Mouse (Mus musculus) lung, postnatal 25 days (tissue): Measurements from ENCODE around the gene Ctrb1.

ENCODE experiments used
- DNase-seq: peaks from one replicate; pipeline ENCODE4 v3.0.0; 2022; ENCODE audit warnings: low spot score

Gene Ctrb1

GRCm38 (mm10) chr8:111690960-111691445 lies at the start of gene Ctrb1:
Gene Ctrb1 (minus strand): TSS chr8:111691010.
- DNase-seq: no peak

DNA sequence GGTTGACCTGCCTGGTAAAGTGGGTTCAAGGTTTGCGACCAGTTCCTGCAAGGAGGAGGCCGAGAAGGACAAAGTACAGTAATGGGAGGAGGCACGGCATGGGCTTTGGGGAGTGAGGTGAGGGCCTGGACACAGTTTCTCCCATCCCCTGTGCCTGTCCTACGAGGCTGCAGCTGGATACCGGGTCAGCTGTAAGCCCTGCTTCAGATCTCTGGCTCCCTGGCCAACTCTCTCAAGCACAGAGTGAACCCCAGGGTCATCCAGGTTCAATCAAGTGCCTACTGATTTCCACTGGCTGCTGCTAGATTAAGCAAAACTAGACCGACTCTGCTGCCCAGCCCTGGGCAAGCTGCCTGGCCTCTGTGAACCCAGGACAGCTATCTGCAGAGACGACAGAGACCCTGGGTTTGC lies 49.5 kb upstream of the Ctrb1 start:
- no peak for DNase-seq

DNA sequence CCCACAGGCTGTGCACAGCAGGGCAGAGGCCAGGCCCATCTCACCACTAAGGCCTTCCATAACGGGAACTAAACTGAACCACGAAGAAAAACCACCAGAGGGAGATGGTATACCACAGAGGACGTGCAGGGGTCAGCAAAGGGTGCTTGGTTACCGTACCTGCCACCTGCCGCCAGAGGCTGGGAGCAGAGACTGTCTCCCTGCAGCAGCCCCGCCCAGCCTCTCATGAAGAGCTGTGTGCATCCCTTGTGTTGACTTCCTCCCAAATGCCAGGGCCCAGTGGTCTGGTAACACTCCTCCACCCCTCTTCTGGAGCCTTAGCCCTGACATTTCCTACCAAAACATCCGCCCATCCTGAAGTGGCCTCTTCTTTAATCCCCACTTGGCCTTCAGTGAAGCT lies 48.8 kb upstream of the Ctrb1 start:
- DNase-seq: no peak

- DNase-seq: no peak
Measured at GRCm38 (mm10) chr8:111738867-111739266, 48.1 kb upstream of the Ctrb1 start.

DNA sequence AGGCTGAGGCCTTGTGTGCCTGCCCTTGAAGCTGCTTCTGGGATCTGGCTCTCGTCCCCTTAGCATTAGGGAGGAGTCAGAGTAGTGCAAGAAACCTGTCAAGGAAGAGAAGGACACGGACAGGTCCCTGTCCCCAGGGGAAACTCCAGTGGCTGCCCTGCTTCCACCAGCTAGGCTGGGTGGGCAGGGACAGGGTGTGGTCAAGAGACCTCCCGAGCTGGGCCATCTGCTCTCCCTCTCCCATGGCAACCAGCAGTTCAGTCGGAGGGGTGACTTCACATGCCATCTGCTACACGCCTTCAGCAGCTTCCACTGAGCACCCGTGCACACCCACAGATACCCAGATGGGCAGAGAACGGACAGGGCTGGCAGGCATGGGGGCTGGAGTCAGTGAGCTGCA lies 45.5 kb upstream of the Ctrb1 start:
- no peak for DNase-seq

GRCm38 (mm10) chr8:111735791-111736190 lies 45.0 kb upstream of the Ctrb1 start:
- DNase-seq: no peak

DNA sequence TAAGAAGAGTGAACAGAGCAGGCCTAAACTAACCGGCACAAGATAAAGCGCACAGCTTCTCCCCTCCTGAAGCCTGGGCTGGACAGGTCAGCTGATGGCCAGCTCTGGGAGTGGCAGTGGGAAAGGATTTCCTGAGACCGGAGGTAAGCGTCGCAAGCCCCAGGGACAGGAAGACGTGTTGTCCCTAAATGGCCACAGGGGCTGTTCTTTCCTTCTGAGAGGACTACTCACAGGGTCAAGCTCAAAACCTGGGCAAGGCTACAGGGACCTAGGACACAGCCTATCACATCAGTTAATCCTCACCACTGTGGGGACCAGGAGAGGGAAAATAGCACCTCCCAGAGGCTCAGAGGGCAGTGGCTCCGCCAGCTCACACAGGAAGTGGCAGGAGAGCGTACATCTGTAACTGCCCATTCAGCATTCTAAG lies 44.5 kb upstream of the Ctrb1 start:
- peak; percentile 77 for DNase-seq

- peak; percentile 59 for DNase-seq
Measured at GRCm38 (mm10) chr8:111734244-111734960, 43.6 kb upstream of the Ctrb1 start.

DNA sequence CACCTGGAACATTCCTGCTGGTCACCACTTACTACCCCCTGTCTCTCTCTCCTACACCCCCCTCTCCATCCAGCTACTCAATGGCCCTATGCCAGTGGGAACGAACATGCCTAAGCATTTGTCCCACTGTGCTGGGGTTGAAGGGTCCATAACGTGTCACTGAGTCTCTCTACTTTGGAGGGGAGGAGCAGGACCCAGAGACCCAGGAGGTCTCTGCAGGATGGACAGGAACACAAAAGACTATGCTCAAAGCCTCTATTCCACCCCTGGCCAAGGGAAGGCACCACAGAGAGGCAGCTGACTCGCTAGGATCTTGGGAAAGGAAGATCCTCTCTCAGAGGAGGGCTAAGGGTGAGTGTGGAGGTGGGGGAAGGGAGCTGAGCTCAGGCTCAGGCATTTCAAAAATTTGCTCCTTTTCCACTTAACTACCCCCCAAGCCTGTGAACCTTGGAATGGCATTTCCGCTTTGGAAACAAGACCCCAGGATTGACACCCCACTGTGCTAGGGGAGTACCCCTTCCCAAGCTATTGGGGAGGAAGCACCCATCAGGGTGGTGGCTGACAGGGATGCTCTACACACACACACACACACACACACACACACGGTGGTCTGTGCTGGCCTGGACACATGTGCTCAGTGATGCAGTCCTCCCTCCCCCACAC lies 42.9 kb upstream of the Ctrb1 start:
- DNase-seq: no peak

DNA sequence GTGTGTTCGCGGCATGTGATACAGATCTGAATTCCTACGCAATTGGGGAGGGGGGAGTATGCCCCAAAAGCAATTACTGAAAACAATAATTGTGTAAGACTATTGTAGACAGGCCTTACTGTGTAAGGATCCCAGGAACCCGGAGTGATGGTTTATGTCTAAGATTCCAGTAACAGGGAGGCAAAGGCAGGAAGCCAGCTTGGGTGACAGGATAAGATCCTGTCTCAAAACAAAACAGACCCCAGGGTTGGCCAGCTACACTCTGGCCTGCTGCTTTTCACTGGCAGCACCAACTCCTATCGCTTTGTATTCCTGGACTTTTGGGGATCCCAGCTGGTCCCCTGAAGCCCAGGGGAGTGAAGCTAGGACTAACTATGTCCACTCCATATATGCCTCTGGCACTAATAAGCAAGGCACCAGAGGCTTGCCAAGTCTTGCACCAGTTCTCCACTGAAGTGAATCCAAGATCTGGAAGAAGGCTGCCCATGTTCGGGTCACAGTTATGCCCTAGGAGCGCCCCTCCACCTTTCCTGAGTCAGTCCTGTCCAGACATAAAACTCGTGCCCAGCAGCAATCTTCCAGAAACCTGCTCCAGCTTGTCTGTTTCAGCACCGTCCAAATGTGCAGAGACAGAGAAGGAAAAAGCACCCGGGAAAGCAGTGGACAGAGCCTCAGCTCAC lies 41.7 kb upstream of the Ctrb1 start:
- DNase-seq: no peak

DNA sequence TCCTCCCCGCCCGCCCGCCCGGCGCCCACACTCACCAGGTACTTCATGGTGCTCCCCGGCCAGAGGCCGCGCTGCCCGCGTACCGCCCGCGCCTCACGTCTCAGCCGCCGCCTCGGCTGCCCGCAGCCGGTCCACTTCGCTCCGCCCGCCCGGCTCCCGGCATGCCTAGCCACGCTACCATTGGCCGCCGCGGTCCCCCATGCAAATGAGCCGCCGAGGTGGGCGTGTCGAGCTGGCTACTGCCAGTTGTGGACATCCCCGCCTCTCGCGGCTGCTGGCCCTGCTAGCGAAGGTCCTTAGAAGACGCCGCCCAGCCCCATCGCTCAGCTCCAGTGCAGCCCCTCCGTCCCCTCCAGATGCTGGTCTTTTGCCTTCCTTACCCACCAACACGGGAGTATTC lies 41.2 kb upstream of the Ctrb1 start:
- peak; percentile 97 for DNase-seq

- DNase-seq: peak; percentile 57
Measured at GRCm38 (mm10) chr8:111731231-111731977, 40.6 kb upstream of the Ctrb1 start.

- no peak for DNase-seq
Measured at GRCm38 (mm10) chr8:111729233-111730170, 38.7 kb upstream of the Ctrb1 start.

GRCm38 (mm10) chr8:111728481-111728880 lies 37.7 kb upstream of the Ctrb1 start:
- no peak for DNase-seq

DNA sequence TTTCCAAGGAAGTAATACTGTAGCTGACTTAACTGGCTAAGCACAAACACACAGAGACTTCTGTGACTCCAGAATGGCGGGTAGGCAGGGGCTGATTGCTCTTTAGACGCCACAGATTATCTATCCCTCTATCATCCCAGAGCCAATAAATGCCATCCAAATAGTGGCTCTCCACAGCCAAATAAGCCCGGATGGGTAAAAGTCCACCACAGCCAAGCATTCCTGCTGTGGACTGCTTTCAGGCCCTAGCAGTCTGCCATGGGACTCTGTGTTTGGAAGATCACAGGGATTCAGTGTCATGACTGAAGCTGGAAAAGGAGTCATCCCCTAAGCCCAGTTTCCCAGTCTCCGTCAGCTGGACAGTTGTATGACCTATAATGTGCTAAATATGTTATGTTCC lies 36.7 kb upstream of the Ctrb1 start:
- DNase-seq: no peak

DNA sequence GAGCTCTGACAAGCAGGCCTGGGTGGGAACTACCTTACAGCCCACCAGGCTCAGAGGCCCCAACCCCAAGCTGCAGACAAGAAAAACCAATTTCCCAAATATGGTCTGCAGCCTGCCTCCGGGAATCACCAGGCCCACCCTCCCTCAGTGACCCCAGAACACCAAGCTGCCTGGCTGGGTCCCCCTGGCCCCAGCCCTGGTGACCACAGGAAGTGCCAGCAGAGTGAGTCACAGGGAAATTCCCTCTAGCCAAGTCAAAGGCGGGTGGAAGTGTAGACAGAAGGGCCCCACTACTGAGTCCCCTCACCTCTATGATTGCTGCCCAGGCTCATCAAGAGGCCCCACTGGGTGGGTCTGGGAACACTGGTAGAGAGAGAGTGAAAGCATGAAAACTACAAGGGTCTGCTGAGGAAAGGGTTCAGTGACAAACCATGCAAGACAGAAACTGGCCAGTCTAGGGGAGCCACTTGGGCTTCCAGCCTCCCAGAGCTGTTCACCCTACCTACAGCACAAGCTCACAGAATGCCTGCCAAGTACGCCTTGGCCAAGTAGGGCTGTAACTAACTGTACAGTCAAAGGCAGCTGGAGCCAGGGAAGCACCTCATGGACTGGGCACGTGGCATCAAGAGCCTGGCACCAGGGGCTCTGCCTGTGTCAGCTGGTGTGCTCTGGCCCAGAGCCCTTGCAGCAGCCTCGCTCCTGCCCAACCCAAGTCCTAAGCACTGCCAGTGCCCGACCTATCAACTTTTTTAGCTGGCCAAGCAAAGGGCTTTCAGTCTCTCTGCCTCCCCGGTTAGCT lies 35.5 kb upstream of the Ctrb1 start:
- DNase-seq: peak; percentile 88

- no peak for DNase-seq
Measured at GRCm38 (mm10) chr8:111725341-111725740, 34.5 kb upstream of the Ctrb1 start.

GRCm38 (mm10) chr8:111720115-111720544 lies 29.3 kb upstream of the Ctrb1 start:
- DNase-seq: no peak

GRCm38 (mm10) chr8:111718937-111719336 lies 28.1 kb upstream of the Ctrb1 start:
- DNase-seq: no peak

- peak; percentile 37 for DNase-seq
Measured at GRCm38 (mm10) chr8:111717866-111718265, 27.1 kb upstream of the Ctrb1 start.
